Mouse (Mus musculus) heart, adult 2 months (tissue): ENCODE measurements around the gene Sumo3.

Experiments used
- EP300 ChIP-seq: fragments of 200-500 bp; IDR thresholded peaks from 2 replicates; pipeline ENCODE4 v1.6.1; 2011; ENCODE audit warnings: low read depth, low read length, control low read depth; ENCODE audit not compliant: insufficient read depth
- POLR2A ChIP-seq: fragments of 200-500 bp; IDR thresholded peaks from 2 replicates; pipeline ENCODE4 v1.6.1; 2011; ENCODE audit warnings: mild to moderate bottlenecking, low read depth, low read length, control low read depth; ENCODE audit not compliant: insufficient read depth

DNA sequence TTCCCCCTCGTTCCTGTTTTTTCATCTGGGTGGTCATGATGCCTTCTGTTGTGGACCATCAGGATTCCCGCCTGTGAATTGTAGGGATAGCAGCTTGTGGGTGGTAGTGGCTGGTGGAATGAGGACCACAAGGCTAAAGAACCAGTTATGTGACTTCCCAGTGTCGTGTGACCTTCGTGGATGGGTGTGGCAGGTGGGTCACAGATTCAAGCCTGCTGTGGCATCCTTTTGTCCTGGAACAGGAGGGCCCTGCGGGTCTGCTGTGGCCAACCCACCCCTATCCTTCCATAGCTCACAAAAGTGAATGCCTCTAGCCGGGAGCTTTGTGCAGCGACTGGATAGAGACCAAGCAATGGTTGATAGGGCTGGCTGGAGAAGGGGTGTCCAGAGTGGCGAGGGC, 42.0 kb downstream of the Sumo3 start:
- no peak for TF ChIP-seq EP300
- TF ChIP-seq POLR2A, result no peak
